Mouse (Mus musculus) heart, postnatal 36 days (tissue): ENCODE data around the gene Ankrd2. TPM values are rescaled to one million over a fixed set of nuclear protein-coding genes. Genes with fewer than 3 reads are reported as not detected.

Experiments used
- DNase-seq, 2 experiments: peaks; one replicate each; pipeline ENCODE4 v3.0.0; 2021 to 2022
- intact Hi-C: fragments of 180-260 bp; cut with DNase I; formaldehyde crosslinking; loops from one replicate; pipeline ENCODE4 v1.15.1; 2025
- total RNA-seq, 2 experiments: library from RNA; stranded (reverse); gene quantifications; 2 replicates each; pipeline ENCODE4 v1.2.3; 2021

The Ankrd2 gene
- under 1 TPM; 0.24 to 0.36 TPM for total RNA-seq

DNA sequence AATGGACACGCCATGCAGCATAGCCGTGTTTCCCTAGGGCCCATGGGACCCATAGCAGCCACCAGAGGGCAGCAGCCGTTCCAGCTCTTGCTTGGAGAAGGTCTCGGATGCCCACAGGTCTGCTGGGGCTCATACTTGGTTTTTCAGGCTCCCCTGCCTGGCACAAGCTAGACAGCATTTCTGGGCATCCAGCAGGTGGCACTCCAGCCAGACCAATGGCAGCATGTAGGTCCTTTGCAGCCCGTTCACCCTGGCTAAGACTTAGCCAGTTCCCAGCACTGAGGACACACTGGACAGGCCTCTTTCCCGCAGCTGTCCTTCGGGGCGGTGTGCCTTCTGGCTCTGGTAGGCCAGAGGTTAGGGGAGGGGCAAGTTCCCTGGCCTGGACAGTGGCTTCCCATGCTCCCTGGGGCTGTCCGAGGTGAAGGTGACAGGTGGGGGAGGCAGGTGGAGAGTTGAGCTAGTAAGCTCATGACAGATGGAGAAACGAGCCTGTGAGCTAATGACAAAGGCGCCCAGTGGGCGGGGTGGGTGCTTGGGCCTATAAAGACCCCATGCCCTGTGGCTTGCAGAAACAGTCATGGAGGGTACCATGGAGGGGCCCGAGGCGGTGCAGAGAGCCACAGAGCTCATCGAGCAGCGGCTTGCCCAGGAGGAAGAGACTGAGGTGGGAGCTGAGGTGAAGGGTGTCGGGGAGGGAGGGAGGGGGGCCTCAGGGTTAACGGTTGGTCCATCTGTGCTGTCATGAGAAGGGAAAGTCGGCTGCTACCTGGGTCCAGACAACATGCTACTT lies at the start of gene Ankrd2:
Gene Ankrd2, plus strand, starts transcription at position 545 of the 793 bp plus-strand sequence.
- DNase-seq: peak; percentile 81 to 85
- intact Hi-C loops: loop anchor here (2.0 to 5.0 kb wide), 3 partner anchors 33 to 132 kb away; no protein-coding TSS in a partner anchor

GRCm38 (mm10) chr19:41987206-41987605 lies 48.6 kb upstream of the Ankrd2 start:
- DNase-seq: no peak
- intact Hi-C loops: no loop called here

DNA sequence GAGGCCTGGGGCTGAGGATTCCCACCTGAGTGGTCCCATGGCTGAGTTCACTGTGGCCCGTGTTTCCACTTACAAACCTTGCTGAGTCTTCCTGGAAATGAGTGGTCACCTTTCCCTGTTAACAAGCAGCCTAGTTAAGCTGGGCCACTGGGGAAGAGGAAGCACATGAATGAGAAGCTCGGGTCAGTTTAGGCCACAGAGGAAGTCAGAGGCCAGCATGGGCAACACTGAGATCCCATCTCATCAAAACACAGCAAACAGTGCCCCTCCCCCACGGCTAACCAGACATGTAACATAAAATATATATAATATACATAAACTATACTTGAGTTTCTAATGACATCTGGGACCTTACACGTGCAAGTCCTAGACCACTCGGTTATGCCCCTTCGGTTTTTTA lies 46.0 kb upstream of the Ankrd2 start:
- intact Hi-C loops: no loop called here
- no peak for DNase-seq

- intact Hi-C loops: no loop called here
- no peak for DNase-seq
Observed at GRCm38 (mm10) chr19:41991926-41992477, 43.8 kb upstream of the Ankrd2 start.

DNA sequence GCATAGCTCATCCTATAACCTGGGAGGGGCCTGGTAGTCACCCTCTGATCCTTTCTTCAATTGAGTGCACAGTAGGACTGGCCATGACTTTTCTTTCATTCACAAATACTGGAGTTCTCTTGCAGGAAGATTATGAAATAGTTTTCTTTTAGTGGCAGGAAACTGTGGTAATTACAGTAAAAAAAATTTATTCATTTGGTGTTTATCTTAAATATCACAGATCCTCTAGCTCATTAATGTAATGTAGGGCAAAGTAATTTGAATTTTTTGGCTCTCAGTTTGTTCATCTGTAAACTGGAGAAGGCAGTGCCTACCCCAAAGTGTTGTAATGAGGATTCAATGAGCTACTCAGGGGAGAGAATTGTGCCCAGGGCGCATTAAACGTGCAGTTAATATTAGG lies 42.8 kb upstream of the Ankrd2 start:
- DNase-seq: no peak
- intact Hi-C loops: no loop called here

DNA sequence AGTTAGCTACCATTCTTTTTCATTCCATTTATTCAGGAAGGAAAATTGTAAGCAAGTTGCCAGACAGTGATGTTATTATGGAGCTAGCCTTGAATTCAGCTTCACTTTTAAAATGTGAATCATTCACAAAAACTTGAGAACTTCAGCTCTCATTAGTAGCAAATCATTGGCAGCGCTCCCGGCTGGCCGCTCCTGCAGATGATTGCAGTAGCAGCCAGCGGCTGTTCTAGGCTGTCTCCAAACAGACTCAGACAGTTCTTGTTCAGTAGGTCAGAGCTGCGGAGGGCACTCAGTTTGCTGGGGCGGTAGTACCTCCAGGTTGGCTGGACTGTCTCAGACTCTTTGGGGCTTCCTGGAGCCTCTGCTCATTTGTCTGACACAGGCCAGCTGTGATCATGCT lies 42.3 kb upstream of the Ankrd2 start:
- DNase-seq: peak; percentile 75 to 80
- intact Hi-C loops: no loop called here

DNA sequence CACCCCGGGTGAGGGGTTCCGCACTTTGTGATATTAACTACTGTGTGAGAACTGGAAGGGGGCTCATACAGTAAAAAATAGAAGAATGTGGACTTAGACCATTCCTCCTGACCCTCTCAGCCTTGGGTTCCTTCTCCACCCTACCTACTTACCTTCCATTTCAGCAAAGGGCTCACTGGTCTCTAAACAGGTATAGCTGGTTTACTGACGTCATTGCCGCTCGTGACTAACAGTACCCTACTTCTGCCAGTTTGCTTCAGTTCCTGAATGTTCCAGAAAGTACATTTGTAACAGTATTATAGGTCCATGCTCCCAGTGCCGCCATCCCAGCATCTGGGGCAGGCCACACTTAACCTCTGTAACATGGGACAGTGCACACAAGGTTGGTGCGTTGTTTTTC lies 41.8 kb upstream of the Ankrd2 start:
- no peak for DNase-seq
- intact Hi-C loops: no loop called here

DNA sequence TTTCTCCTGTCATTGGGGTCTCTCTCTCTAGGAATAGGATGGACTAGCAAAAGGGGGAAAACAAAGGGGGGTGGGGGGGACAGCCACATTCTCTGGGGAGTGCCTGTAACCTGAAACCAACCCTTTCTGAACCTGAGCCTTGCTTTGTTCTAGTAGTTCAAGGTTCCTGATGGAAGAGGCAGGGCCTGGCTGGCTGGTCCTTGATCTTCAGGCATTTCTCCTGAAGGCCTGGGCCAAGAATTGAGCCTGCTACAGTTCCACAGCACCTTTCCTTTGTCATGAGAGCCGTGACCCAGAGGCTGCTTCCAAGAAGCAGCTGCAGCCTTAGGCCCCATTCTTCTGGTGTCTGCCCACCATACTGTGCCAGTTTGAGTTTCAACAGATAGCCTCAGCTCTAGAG lies 40.3 kb upstream of the Ankrd2 start:
- no peak for DNase-seq
- intact Hi-C loops: no loop called here

DNA sequence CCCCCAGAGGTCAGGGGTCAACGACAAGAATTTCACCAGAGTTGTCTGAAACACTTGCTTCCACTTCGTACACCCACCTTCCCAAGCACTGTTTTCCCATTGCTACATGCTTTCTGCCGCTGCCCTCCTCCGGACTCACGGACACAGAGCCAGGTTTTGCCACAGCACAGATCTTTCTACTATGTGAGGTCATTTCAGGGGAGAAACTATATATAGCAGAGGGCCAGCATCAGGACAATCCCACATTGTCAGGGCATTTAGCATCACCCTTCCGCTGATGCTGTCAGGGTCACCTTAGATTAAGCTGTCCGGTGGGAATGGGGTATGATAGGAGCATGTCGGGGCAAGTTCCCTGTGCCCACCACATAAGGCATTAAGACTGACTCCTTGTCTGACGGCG lies 38.7 kb upstream of the Ankrd2 start:
- intact Hi-C loops: no loop called here

DNA sequence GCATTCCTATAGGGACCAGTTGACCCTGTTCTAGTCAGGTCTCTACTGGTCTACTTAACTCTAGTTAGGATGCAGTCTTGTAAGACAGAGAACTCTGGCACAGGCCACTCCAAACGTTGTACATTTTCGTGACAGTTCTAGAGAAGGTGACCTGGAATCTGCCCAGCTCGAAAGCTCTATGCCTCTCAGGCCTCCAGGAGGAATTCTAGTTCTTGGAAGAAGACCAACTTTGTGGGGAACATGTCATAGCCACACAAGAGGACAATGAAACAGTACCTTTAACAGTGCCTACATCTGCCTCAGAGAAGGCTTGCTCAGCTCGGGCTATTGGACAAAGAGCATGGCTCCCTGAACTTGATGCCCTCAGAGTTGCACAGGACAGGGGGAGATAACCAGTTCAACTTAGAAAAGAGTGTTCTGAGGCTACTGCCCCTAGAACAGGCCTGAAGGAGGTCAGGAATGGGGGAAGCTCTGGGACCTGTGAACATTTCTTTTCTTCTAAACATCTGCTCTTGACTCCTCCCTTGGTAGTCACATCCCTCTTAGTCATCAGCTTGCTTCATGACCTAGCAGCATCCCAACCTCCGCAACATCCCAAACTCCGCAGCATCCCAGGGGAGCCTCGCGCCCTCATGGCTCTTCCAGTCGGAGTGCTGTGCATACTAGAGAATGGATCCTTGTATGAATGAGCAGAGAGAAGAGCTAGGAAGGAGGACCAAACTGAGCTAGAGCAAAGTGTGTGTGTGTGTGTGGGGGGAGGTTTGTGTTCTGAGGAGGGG lies 36.8 kb upstream of the Ankrd2 start:
- intact Hi-C loops: no loop called here
- DNase-seq: peak in 1 of 2 experiments; percentile 37

More for the DNA sequence above, 38.7 kb upstream of the Ankrd2 start:
- no peak for DNase-seq

DNA sequence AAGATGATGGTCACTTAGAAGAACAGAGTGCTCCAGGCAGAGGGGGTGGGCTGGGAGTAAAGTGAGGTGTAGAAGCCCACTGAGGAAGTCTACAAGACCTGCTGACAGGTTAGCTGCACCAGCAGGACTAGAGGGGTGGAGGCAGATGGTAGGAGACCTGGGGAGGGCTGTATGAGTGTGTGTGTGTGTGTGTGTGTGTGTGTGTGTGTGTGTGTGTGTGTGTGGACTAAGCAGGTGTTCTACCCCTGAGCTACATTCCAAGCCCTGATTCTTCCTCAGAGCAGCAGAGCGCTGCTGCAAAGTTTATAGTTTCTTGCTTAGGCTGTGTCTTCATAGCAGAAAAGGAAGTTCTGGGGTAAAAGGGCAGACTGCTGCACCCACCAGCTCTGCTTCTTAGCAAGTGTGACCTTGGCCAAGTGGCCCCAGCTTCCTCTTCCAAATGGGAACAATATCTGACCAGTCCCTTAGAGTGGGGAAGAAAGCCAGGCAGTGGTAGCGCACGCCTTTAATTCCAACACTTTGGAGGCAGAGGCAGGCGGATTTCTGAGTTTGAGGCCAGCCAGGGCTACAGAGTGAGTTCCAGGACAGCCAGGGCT lies 36.0 kb upstream of the Ankrd2 start:
- peak in 1 of 2 experiments; percentile 28 for DNase-seq
- intact Hi-C loops: no loop called here

DNA sequence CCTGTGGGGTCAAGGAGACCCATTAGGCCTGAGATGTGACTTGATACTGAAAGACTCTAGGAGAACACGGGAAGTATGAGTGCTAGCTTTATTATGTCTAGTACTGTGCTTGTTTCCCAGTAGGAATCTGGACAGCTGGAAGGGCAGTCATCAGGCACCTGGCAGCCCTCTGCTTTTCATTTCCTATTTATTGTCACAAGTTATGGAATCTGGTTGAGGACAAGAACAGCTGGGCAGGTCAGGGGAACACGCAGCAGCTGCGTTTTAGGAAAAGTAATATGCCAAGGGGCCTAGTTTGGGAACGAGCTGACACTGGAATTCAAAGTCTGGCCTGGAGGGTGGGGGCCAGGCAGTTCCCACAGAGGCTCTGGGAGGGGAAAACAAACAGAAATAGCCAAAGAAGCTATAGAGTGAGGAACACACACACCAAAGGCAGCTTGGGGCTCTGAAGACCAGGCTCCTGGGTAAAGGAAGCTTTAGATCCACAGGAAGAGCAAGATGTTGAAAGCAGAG lies 35.3 kb upstream of the Ankrd2 start:
- intact Hi-C loops: no loop called here
- peak in 1 of 2 experiments; percentile 40 for DNase-seq

GRCm38 (mm10) chr19:42001253-42001980 lies 34.4 kb upstream of the Ankrd2 start:
- intact Hi-C loops: no loop called here
- no peak for DNase-seq

DNA sequence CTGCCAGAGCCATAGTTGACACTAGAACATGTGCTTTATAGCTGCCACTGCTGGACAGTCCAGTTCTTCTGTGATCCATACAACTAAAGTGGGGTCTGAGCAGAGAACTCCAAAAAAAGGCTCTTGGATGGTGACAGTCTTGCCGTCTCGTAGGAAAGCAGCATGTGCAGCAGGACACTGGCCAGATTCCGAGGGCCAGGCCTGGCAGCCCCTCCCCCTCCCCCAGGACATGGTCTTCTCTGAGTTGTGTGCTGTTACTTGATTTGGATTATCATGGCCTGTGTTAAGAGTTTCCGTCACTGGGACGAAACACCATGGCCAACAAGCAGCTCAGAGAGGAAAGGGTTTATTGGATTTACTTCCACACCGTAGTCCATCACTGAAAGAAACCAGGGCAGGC lies 31.5 kb upstream of the Ankrd2 start:
- intact Hi-C loops: no loop called here
- DNase-seq: peak in 1 of 2 experiments; percentile 21

GRCm38 (mm10) chr19:42005616-42006015 lies 30.2 kb upstream of the Ankrd2 start:
- intact Hi-C loops: no loop called here
- no peak for DNase-seq

GRCm38 (mm10) chr19:42006568-42006967 lies 29.2 kb upstream of the Ankrd2 start:
- no peak for DNase-seq

GRCm38 (mm10) chr19:42008586-42008985 lies 27.2 kb upstream of the Ankrd2 start:
- DNase-seq: no peak
- intact Hi-C loops: no loop called here

More at GRCm38 (mm10) chr19:42006568-42006967, 29.2 kb upstream of the Ankrd2 start:
- intact Hi-C loops: no loop called here

- DNase-seq: no peak
- intact Hi-C loops: no loop called here
Observed at GRCm38 (mm10) chr19:42009067-42009466, 26.7 kb upstream of the Ankrd2 start.

GRCm38 (mm10) chr19:42010436-42010835 lies 25.4 kb upstream of the Ankrd2 start:
- DNase-seq: no peak
- intact Hi-C loops: no loop called here

- no peak for DNase-seq
- intact Hi-C loops: no loop called here
Observed at GRCm38 (mm10) chr19:42011123-42011522, 24.7 kb upstream of the Ankrd2 start.
